Mouse (Mus musculus): ENCODE measurements around the gene Igfals. TPM values are rescaled to one million over a fixed set of nuclear protein-coding genes. Genes with fewer than 3 reads are reported as not detected.
A peak's percentile ranks its signal among the peaks of the same experiment; 100 is the strongest.

Gene Igfals
- polyA plus RNA-seq, 1 experiment from 2014 or later, result 4.8 TPM

GRCm38 (mm10) chr17:24907591-24907990, 41.8 kb downstream of the Igfals start:
- WGBS, result 98% methylated on average over 2 of the region's 2 CpGs
- no peaks in the 10 kb centered on the region for H3K9me3 ChIP-seq (ENCODE audit: low read length)

GRCm38 (mm10) chr17:24913984-24914383, 48.2 kb downstream of the Igfals start:
- ATAC-seq, result no peak
- Histone ChIP-seq H3K4me1 (ENCODE audit: insufficient read depth, low read depth, low read length) (no peaks in the 10 kb centered on the region), H3K36me3 (ENCODE audit: insufficient read depth, low read length) (peaks cover 84% of the 10 kb centered on the region), H3K27me3 (replicated peaks; ENCODE audit: insufficient read depth, low read length) (no peaks in the 10 kb centered on the region), H3K4me3 (ENCODE audit: low read depth, low read length) (no peak overlapping the region), H3K9me3 (ENCODE audit: low read length) (no peaks in the 10 kb centered on the region), H3K4me2 (replicated peaks; ENCODE audit: low read depth, low read length) (no peak overlapping the region), H3K9ac (replicated peaks; ENCODE audit: low read depth) (no peak overlapping the region), H3K27ac (ENCODE audit: low read length) (no peak overlapping the region)
- no peak for DNase-seq (ENCODE audit: low spot score)
- TF ChIP-seq EP300 (IDR thresholded peaks at IDR 0.05) (no peak), CTCF (IDR thresholded peaks at IDR 0.05) (no peak)

More at GRCm38 (mm10) chr17:24907591-24907990, 41.8 kb downstream of the Igfals start:
- Histone ChIP-seq H3K27me3 (replicated peaks; ENCODE audit: insufficient read depth, low read length) (no peaks in the 10 kb centered on the region), H3K4me1 (ENCODE audit: insufficient read depth, low read depth, low read length) (no peaks in the 10 kb centered on the region), H3K4me3 (ENCODE audit: low read depth, low read length) (no peak overlapping the region), H3K27ac (ENCODE audit: low read length) (no peak overlapping the region), H3K9ac (replicated peaks; ENCODE audit: low read depth) (no peak overlapping the region), H3K36me3 (ENCODE audit: insufficient read depth, low read length) (peaks cover 76% of the 10 kb centered on the region), H3K4me2 (replicated peaks; ENCODE audit: low read depth, low read length) (no peak overlapping the region)
- TF ChIP-seq EP300 (IDR thresholded peaks at IDR 0.05), result no peak
- no peak for TF ChIP-seq CTCF (IDR thresholded peaks at IDR 0.05)
- DNase-seq (ENCODE audit: low spot score) (no peak), ATAC-seq (no peak)

DNA sequence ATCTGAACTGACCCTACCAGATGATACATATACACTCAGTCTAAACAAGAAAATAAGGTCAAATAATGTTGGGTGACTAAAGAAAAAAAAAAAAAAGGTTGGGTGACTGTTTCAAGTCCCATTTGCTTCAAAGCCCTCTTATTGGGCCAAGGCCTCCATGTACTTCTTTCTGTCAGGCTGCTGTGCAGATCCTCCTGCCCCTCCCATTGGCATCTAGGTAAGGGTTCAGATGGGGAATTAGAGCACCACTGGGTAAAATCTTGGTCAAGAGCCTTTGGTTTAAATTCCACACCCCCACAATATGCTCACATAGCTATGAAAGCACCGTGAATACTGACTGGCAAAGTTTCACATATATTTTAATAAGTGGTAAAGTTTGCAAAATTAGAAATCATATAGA, 57.4 kb downstream of the Igfals start:
- whole genome bisulfite sequencing, result 97% methylated on average over 1 of the region's 1 CpGs
- TF ChIP-seq CTCF (IDR thresholded peaks at IDR 0.05), result no peak
- no peak for TF ChIP-seq EP300 (IDR thresholded peaks at IDR 0.05)
- H3K4me1 ChIP-seq (ENCODE audit: insufficient read depth, low read depth, low read length), result no peaks in the 10 kb centered on the region
- H3K4me3 ChIP-seq (ENCODE audit: low read depth, low read length), result no peak overlapping the region
- H3K36me3 ChIP-seq (ENCODE audit: insufficient read depth, low read length), result peaks cover 46% of the 10 kb centered on the region
- no peak overlapping the region for H3K4me2 ChIP-seq (replicated peaks; ENCODE audit: low read depth, low read length)
- no peak for DNase-seq (ENCODE audit: low spot score)
- no peaks in the 10 kb centered on the region for H3K9me3 ChIP-seq (ENCODE audit: low read length)
- no peak overlapping the region for H3K9ac ChIP-seq (replicated peaks; ENCODE audit: low read depth)
- no peak overlapping the region for H3K27ac ChIP-seq (ENCODE audit: low read length)
- no peaks in the 10 kb centered on the region for H3K27me3 ChIP-seq (replicated peaks; ENCODE audit: insufficient read depth, low read length)
- ATAC-seq, result no peak

DNA sequence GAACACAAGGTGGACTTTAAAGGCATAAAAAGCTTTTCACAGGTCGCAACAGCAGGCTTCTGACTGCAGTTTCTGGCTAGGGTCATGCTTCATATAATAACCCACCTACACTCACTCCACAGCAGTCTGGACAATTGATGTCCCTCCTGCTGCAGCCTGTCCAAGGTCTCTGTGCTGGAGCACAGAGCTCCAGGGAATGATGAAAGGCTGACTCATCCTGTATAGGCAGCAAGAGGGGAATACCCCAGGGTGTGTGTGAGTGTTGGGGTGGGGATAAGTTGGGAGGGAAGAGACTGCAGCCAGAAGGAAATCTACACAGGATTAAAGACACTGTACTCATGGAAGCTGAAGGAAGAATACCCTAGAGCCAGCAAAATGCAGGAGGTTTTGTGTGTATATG, 63.7 kb downstream of the Igfals start:
- TF ChIP-seq CTCF (IDR thresholded peaks at IDR 0.05), result no peak
- no peak for TF ChIP-seq EP300 (IDR thresholded peaks at IDR 0.05)
- Histone ChIP-seq H3K27me3 (replicated peaks; ENCODE audit: insufficient read depth, low read length) (no peaks in the 10 kb centered on the region), H3K9me3 (ENCODE audit: low read length) (no peaks in the 10 kb centered on the region), H3K4me1 (ENCODE audit: insufficient read depth, low read depth, low read length) (no peaks in the 10 kb centered on the region), H3K27ac (ENCODE audit: low read length) (no peak overlapping the region), H3K36me3 (ENCODE audit: insufficient read depth, low read length) (0 out of 2 replicates have a peak, but pooled peaks cover 4% of the 10 kb centered on the region), H3K9ac (replicated peaks; ENCODE audit: low read depth) (no peak overlapping the region), H3K4me3 (ENCODE audit: low read depth, low read length) (no peak overlapping the region), H3K4me2 (replicated peaks; ENCODE audit: low read depth, low read length) (no peak overlapping the region)
- WGBS, result 71% methylated on average over 1 of the region's 1 CpGs
- ATAC-seq (peak; percentile 17; the same call in 1 of the 2 replicates), DNase-seq (ENCODE audit: low spot score) (no peak)

Other genes starting within 250 kb of the Igfals start
- gene Tsc2, start 233.4 kb upstream of the Igfals start, polyA plus RNA-seq (2015; fragmentation: Nextera tagmentation; extraction: Ambion mirVana), result 31.7 and 32.8 TPM in 2 replicates
- 13.6 and 13.8 TPM in 2 replicates for gene Nthl1, start 233.3 kb upstream of the Igfals start, polyA plus RNA-seq (2015; fragmentation: Nextera tagmentation; extraction: Ambion mirVana)
- 316 and 341 TPM in 2 replicates for gene Slc9a3r2, start 215.7 kb upstream of the Igfals start, polyA plus RNA-seq (2015; fragmentation: Nextera tagmentation; extraction: Ambion mirVana)
- 8.6 and 10.3 TPM in 2 replicates for gene Npw, start 207.5 kb upstream of the Igfals start, polyA plus RNA-seq (2015; fragmentation: Nextera tagmentation; extraction: Ambion mirVana)
- 10.5 and 11.9 TPM in 2 replicates for gene Zfp598, start 196.3 kb upstream of the Igfals start, polyA plus RNA-seq (2015; fragmentation: Nextera tagmentation; extraction: Ambion mirVana)
- gene Syngr3, start 176.0 kb upstream of the Igfals start, polyA plus RNA-seq (2015; fragmentation: Nextera tagmentation; extraction: Ambion mirVana), result 0.19 and 0.33 TPM in 2 replicates
- gene Gfer, start 169.8 kb upstream of the Igfals start, polyA plus RNA-seq (2015; fragmentation: Nextera tagmentation; extraction: Ambion mirVana), result 26.1 and 29.0 TPM in 2 replicates
- 5.0 and 5.3 TPM in 2 replicates for gene Noxo1, start 169.8 kb upstream of the Igfals start, polyA plus RNA-seq (2015; fragmentation: Nextera tagmentation; extraction: Ambion mirVana)
- 26.8 and 33.4 TPM in 2 replicates for gene Tbl3, start 158.3 kb upstream of the Igfals start, polyA plus RNA-seq (2015; fragmentation: Nextera tagmentation; extraction: Ambion mirVana)
- gene Rnf151, start 147.9 kb upstream of the Igfals start, polyA plus RNA-seq (2015; fragmentation: Nextera tagmentation; extraction: Ambion mirVana), result not detected in 2 replicates
- gene Rps2, start 147.9 kb upstream of the Igfals start, polyA plus RNA-seq (2015; fragmentation: Nextera tagmentation; extraction: Ambion mirVana), result 755 and 834 TPM in 2 replicates
- gene Ndufb10, start 141.5 kb upstream of the Igfals start, polyA plus RNA-seq (2015; fragmentation: Nextera tagmentation; extraction: Ambion mirVana), result 205 and 206 TPM in 2 replicates
- gene Rpl3l, start 138.2 kb upstream of the Igfals start, polyA plus RNA-seq (2015; fragmentation: Nextera tagmentation; extraction: Ambion mirVana), result 0.19 and 0.31 TPM in 2 replicates
- 59.8 and 61.0 TPM in 2 replicates for gene Msrb1, start 129.4 kb upstream of the Igfals start, polyA plus RNA-seq (2015; fragmentation: Nextera tagmentation; extraction: Ambion mirVana)
- gene Hs3st6, start 113.0 kb upstream of the Igfals start, polyA plus RNA-seq (2015; fragmentation: Nextera tagmentation; extraction: Ambion mirVana), result 2.8 TPM in 2 replicates
- 0.11 TPM in 1 of 2 replicates, not detected in the other for gene Meiob, start 61.7 kb upstream of the Igfals start, polyA plus RNA-seq (2015; fragmentation: Nextera tagmentation; extraction: Ambion mirVana)
- 54.5 and 56.8 TPM in 2 replicates for gene Hagh, start 25.9 kb upstream of the Igfals start, polyA plus RNA-seq (2015; fragmentation: Nextera tagmentation; extraction: Ambion mirVana)
- 16.7 and 18.3 TPM in 2 replicates for gene Fahd1, start 15.6 kb upstream of the Igfals start, polyA plus RNA-seq (2015; fragmentation: Nextera tagmentation; extraction: Ambion mirVana)
- gene Nubp2, start 20.4 kb downstream of the Igfals start, polyA plus RNA-seq (2015; fragmentation: Nextera tagmentation; extraction: Ambion mirVana), result 41.3 and 51.3 TPM in 2 replicates
- gene Spsb3, start 20.6 kb downstream of the Igfals start, polyA plus RNA-seq (2015; fragmentation: Nextera tagmentation; extraction: Ambion mirVana), result 40.2 and 45.4 TPM in 2 replicates
- gene Eme2, start 29.1 kb downstream of the Igfals start, polyA plus RNA-seq (2015; fragmentation: Nextera tagmentation; extraction: Ambion mirVana), result 17.3 and 17.5 TPM in 2 replicates
- 81.6 and 90.7 TPM in 2 replicates for gene Mrps34, start 29.1 kb downstream of the Igfals start, polyA plus RNA-seq (2015; fragmentation: Nextera tagmentation; extraction: Ambion mirVana)
- gene Nme3, start 30.5 kb downstream of the Igfals start, polyA plus RNA-seq (2015; fragmentation: Nextera tagmentation; extraction: Ambion mirVana), result 44.3 and 44.7 TPM in 2 replicates
- 9.7 and 11.1 TPM in 2 replicates for gene Mapk8ip3, start 71.0 kb downstream of the Igfals start, polyA plus RNA-seq (2015; fragmentation: Nextera tagmentation; extraction: Ambion mirVana)
- 21.9 and 27.1 TPM in 2 replicates for gene Jpt2, start 94.7 kb downstream of the Igfals start, polyA plus RNA-seq (2015; fragmentation: Nextera tagmentation; extraction: Ambion mirVana)
- gene Cramp1l, start 149.8 kb downstream of the Igfals start, polyA plus RNA-seq (2015; fragmentation: Nextera tagmentation; extraction: Ambion mirVana), result 3.3 TPM in 2 replicates
- 6.8 and 7.9 TPM in 2 replicates for gene Ift140, start 150.1 kb downstream of the Igfals start, polyA plus RNA-seq (2015; fragmentation: Nextera tagmentation; extraction: Ambion mirVana)
- 186 and 218 TPM in 2 replicates for gene Tmem204, start 217.6 kb downstream of the Igfals start, polyA plus RNA-seq (2015; fragmentation: Nextera tagmentation; extraction: Ambion mirVana)
- 13.7 and 13.9 TPM in 2 replicates for gene Telo2, start 250.0 kb downstream of the Igfals start, polyA plus RNA-seq (2015; fragmentation: Nextera tagmentation; extraction: Ambion mirVana)